Comparison of ENCODE assay signal across 28 mouse cellular contexts in the genomic region with DNA sequence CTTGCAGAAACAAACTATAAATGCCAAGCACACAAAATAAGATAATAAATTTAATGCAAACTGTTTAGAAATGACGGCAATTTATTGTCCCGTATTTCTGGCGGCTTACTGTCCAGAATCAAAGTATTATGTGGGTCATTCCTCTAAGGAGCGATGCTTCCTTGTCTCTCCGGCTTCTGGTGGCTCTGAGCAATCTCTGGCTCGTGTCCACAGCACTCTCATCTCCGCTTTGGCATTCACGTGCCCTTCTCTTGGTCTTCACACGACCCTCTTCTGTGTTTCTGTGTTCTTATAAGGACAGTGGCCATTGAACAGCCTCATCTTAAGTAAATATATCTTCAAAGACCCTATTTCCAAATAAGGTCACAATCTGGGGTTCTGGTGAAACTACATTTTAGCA. TPM values are rescaled to one million over a fixed set of nuclear protein-coding genes. Genes with fewer than 3 reads are reported as not detected.
DNase-seq lines count a peak whose midpoint lies in the region; ATAC-seq lines count a peak whose summit lies in the region.
"Had no signal": no experiment of that assay in that cellular context is flagged by ENCODE, and none has a peak within 500 bp of the region (broad histone marks: within the 10 kb centered on the region; RNA-seq: fewer than 3 reads in every experiment).

No protein-coding gene starts in this region.

- peaks cover 44% of the 10 kb centered on the region for H3K27me3 ChIP-seq in lung, embryonic 15.5 days
- peaks cover 5% of the 10 kb centered on the region; the same call in 1 of the 2 replicates for H3K27me3 ChIP-seq in stomach, embryonic 14.5 days (ENCODE audit: control insufficient read depth, insufficient read depth, low read length)

- no peak overlapping the region for H3K9ac ChIP-seq in lung, embryonic 15.5 days
- no peak overlapping the region for H3K9ac ChIP-seq in stomach, embryonic 14.5 days (replicated peaks; ENCODE audit: low read depth, low read length)
- H3K9ac ChIP-seq: forebrain, embryonic 12.5 days; forebrain, postnatal 0 days; heart, embryonic 13.5 days; hindbrain, embryonic 14.5 days; liver, embryonic 15.5 days had no signal

- ATAC-seq in lung, embryonic 15.5 days (ENCODE audit: borderline replicate concordance, extremely low read depth, low FRiP score, low TSS enrichment): no peak
- ATAC-seq in stomach, embryonic 14.5 days (ENCODE audit: insufficient number of reproducible peaks, insufficient read depth, low FRiP score, low read depth): no peak
- ATAC-seq in megakaryocyte-erythroid progenitor cell, adult 5-6 weeks (replicated peaks; ENCODE audit: low FRiP score, low TSS enrichment, poor library complexity, severe bottlenecking): no peak
- ATAC-seq: CD4-positive, CD25-positive, alpha-beta regulatory T cell, adult 4 months; forebrain, postnatal 0 days; midbrain, embryonic 16.5 days had no signal

- H3K27ac ChIP-seq in lung, embryonic 15.5 days: 0 out of 2 replicates have a peak overlapping the region, but pooled peaks have one; percentile 36
- H3K27ac ChIP-seq in stomach, embryonic 14.5 days (ENCODE audit: low read length): peak overlapping the region; percentile 78; the same call in 1 of the 2 replicates
- H3K27ac ChIP-seq: forebrain, embryonic 12.5 days; heart, embryonic 13.5 days; hindbrain, embryonic 14.5 days; liver, embryonic 15.5 days had no signal

- peak; percentile 54 to 60 for DNase-seq in cerebellum, postnatal 14 days
- DNase-seq in cerebellum, postnatal 36 days: no peak
- no peak for DNase-seq in lung, adult 18-20 months
- DNase-seq in adipocyte (ENCODE audit: low spot score): no peak
- DNase-seq: forebrain, postnatal 0 days; heart, postnatal 10 days; kidney, adult 9 months; kidney, postnatal 10 days; lung, postnatal 10 days; right cerebral cortex, postnatal 25 days; thymus, postnatal 4 days had no signal

- 60% methylated on average over 9 of the region's 9 CpGs for WGBS in lung, embryonic 15.5 days
- WGBS in stomach, embryonic 14.5 days: 68% methylated on average over 9 of the region's 9 CpGs

- no peaks in the 10 kb centered on the region for H3K9me3 ChIP-seq in lung, embryonic 15.5 days
- H3K9me3 ChIP-seq in stomach, embryonic 14.5 days (ENCODE audit: control insufficient read depth, low read depth, low read length): no peaks in the 10 kb centered on the region
- H3K9me3 ChIP-seq: forebrain, embryonic 12.5 days; heart, embryonic 13.5 days; liver, embryonic 15.5 days had no signal

- H3K4me2 ChIP-seq in lung, embryonic 15.5 days: no peak overlapping the region
- no peak overlapping the region for H3K4me2 ChIP-seq in stomach, embryonic 14.5 days (replicated peaks; ENCODE audit: low read depth, low read length)
- H3K4me2 ChIP-seq: forebrain, embryonic 12.5 days; heart, embryonic 13.5 days; hindbrain, embryonic 14.5 days; liver, embryonic 15.5 days; midbrain, embryonic 11.5 days had no signal

- H3K36me3 ChIP-seq in lung, embryonic 15.5 days: no peaks in the 10 kb centered on the region
- no peaks in the 10 kb centered on the region for H3K36me3 ChIP-seq in stomach, embryonic 14.5 days (ENCODE audit: control insufficient read depth, insufficient read depth, low read length)
- H3K36me3 ChIP-seq: forebrain, embryonic 12.5 days; heart, embryonic 13.5 days; liver, embryonic 15.5 days had no signal

- H3K4me3 ChIP-seq in lung, embryonic 15.5 days: no peak overlapping the region
- no peak overlapping the region for H3K4me3 ChIP-seq in stomach, embryonic 14.5 days (ENCODE audit: low read depth, low read length)
- H3K4me3 ChIP-seq: forebrain, embryonic 12.5 days; heart, embryonic 13.5 days; liver, embryonic 15.5 days had no signal

- H3K4me1 ChIP-seq in lung, embryonic 15.5 days: peaks cover 30% of the 10 kb centered on the region
- peaks cover 16% of the 10 kb centered on the region for H3K4me1 ChIP-seq in stomach, embryonic 14.5 days (ENCODE audit: control insufficient read depth, insufficient read depth, low read length)
- H3K4me1 ChIP-seq: liver, embryonic 15.5 days had no signal

RNA-seq across cellular contexts. Expression of gene Emilin3, which starts 2.5 kb away (rescaled TPM):
- polyA plus RNA-seq in lung, embryonic 15.5 days (2015; fragmentation: Nextera tagmentation; extraction: Ambion mirVana): 11.7 and 15.5 TPM in 2 replicates
- 23.2 and 25.8 TPM in 2 replicates for polyA plus RNA-seq in stomach, embryonic 14.5 days (2014; fragmentation: Nextera tagmentation; extraction: Ambion mirVana)
- not detected in 2 replicates for total RNA-seq in megakaryocyte-erythroid progenitor cell, adult 5-6 weeks (2014; fragmentation: Nextera tagmentation)
- not detected in 2 replicates for total RNA-seq in megakaryocyte-erythroid progenitor cell, adult 5-6 weeks (2017)
- total RNA-seq: adrenal gland, adult 18-20 months; common myeloid progenitor, adult 5-6 weeks; hematopoietic stem cell, adult 5-6 weeks; liver, adult 2 months; megakaryocyte progenitor cell, adult 5-6 weeks; neutrophil, adult 5-6 weeks had no signal
- polyA plus RNA-seq: CD4-positive, CD25-positive, alpha-beta regulatory T cell, adult 4 months; large intestine, adult 2 months; liver, adult 2 months had no signal

RNA-seq across cellular contexts. Expression of gene Lpin3, which starts 34.2 kb away (rescaled TPM):
- 3.2 and 3.6 TPM in 2 replicates for polyA plus RNA-seq in lung, embryonic 15.5 days (2015; fragmentation: Nextera tagmentation; extraction: Ambion mirVana)
- polyA plus RNA-seq in stomach, embryonic 14.5 days (2014; fragmentation: Nextera tagmentation; extraction: Ambion mirVana): 2.6 and 2.8 TPM in 2 replicates
- not detected in 2 replicates for total RNA-seq in megakaryocyte-erythroid progenitor cell, adult 5-6 weeks (2014; fragmentation: Nextera tagmentation)
- total RNA-seq in megakaryocyte-erythroid progenitor cell, adult 5-6 weeks (2017): not detected in 2 replicates
- total RNA-seq: common myeloid progenitor, adult 5-6 weeks; hematopoietic stem cell, adult 5-6 weeks; megakaryocyte progenitor cell, adult 5-6 weeks; neutrophil, adult 5-6 weeks had no signal

RNA-seq across cellular contexts. Expression of gene Zhx3, which starts 41.9 kb away (rescaled TPM):
- 11.5 and 12.1 TPM in 2 replicates for polyA plus RNA-seq in lung, embryonic 15.5 days (2015; fragmentation: Nextera tagmentation; extraction: Ambion mirVana)
- 9.8 and 10.5 TPM in 2 replicates for polyA plus RNA-seq in stomach, embryonic 14.5 days (2014; fragmentation: Nextera tagmentation; extraction: Ambion mirVana)
- total RNA-seq in megakaryocyte-erythroid progenitor cell, adult 5-6 weeks (2014; fragmentation: Nextera tagmentation): 4.9 and 6.4 TPM in 2 replicates
- 4.5 and 5.6 TPM in 2 replicates for total RNA-seq in megakaryocyte-erythroid progenitor cell, adult 5-6 weeks (2017)

Comparison
In these comparisons a context has a peak if more than half of its experiments do, and no peak if none do; other contexts are left out.
1. DNase-seq: peak in cerebellum, postnatal 14 days (2 of 2); none in cerebellum, postnatal 36 days (0 of 2), lung, adult 18-20 months (0 of 2) and adipocyte (single experiment).